Mouse (Mus musculus) spleen, adult 2 months (tissue): ENCODE results near the gene Grik2. TPM values are rescaled to one million over a fixed set of nuclear protein-coding genes. Genes with fewer than 3 reads are reported as not detected.

ENCODE experiments used
- DNase-seq, 2 experiments: peaks; one replicate each; pipeline versions ENCODE4 v3.0.0 to v3.0.0-alpha.2; 2012 to 2021; ENCODE audit warnings: low spot score in 2 of 2, low read depth in 1 of 2
- H3K27ac ChIP-seq: fragments of 200-500 bp; 2 replicates; pipeline ENCODE4 v1.5.1; 2012; ENCODE audit warnings: low read length, inconsistent platforms; ENCODE audit not compliant: insufficient read depth
- H3K27me3 ChIP-seq: fragments of 200-500 bp; 2 replicates; pipeline ENCODE4 v1.6.1; 2012; ENCODE audit warnings: mild to moderate bottlenecking, moderate library complexity, low read length, inconsistent platforms; ENCODE audit not compliant: control insufficient read depth, insufficient read depth
- H3K36me3 ChIP-seq: fragments of 200-500 bp; 2 replicates; pipeline ENCODE4 v1.6.1; 2012; ENCODE audit warnings: mild to moderate bottlenecking, low read length, inconsistent platforms; ENCODE audit not compliant: control insufficient read depth, insufficient read depth
- H3K4me1 ChIP-seq: fragments of 200-500 bp; 2 replicates; pipeline ENCODE4 v1.6.1; 2011; ENCODE audit warnings: inconsistent platforms; ENCODE audit not compliant: control insufficient read depth, insufficient read depth, insufficient read length
- H3K4me3 ChIP-seq: fragments of 200-500 bp; 2 replicates; pipeline ENCODE4 v1.5.1; 2011; ENCODE audit warnings: mild to moderate bottlenecking, inconsistent platforms; ENCODE audit not compliant: insufficient read depth, insufficient read length; ENCODE audit errors: extremely low read depth
- CTCF ChIP-seq: fragments of 200-500 bp; IDR thresholded peaks from 2 replicates; pipeline ENCODE4 v1.5.1; 2011; ENCODE audit warnings: mild to moderate bottlenecking, inconsistent platforms; ENCODE audit not compliant: insufficient read depth, insufficient read length, insufficient replicate concordance; ENCODE audit errors: extremely low read depth
- POLR2A ChIP-seq: fragments of 200-500 bp; IDR thresholded peaks from 2 replicates; pipeline ENCODE4 v1.6.1; 2011; ENCODE audit warnings: low read depth, low read length, inconsistent platforms
- WGBS: fragments of 180-500 bp; shearing (Covaris S2); methylation state at CpG from one replicate; pipeline ENCODE4 v1.1.7; 2018; 5-methylcytosine and 5-hydroxymethylcytosine counted together
- polyA plus RNA-seq: library from polyadenylated mRNA; depleted of rRNA; stranded (reverse); fragments of >200 nt; gene quantifications from 2 replicates; pipeline ENCODE4 v1.2.3, GENCODE M21; 2012

Gene Grik2
- polyA plus RNA-seq, 1 experiment = not detected

DNA sequence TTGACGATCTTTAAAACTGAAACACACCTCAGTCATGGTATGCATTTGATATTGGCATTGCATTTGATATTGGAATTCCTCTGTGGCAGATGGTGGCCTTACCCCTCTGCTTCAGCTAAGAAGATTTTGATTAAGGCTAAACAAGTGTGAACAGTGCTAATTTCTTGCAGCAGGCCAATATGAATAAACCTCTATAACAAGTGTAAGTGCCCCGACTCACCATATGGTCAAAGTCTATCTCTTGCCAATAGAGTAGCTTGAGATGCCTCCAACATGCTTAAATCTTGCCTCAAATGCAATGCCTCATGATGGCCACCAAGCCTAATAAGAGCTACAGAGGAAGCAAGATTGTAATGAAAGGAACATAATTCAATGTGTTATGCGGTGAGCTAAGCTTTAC lies 78.8 kb downstream of the Grik2 start:
- no peaks in the 10 kb centered on the region for H3K36me3 ChIP-seq

DNA sequence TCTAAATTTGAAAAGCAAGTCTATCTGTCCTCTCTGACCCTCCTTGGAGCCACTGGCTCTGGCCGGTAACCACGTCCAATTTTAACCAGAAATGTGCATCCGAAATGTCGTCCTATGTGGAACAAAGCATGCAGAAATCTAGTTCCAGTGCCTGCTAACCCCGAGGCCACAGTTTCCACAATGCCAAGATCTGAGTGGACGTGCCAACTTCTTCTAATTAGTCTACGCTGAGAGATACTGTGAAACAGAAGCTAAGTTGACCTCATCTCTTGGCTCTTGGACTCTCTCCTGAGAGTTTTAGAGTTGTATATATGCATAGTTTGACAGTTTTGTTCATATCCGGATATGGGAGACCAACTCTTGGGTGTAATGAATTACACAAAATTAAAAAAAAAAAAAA lies 84.1 kb downstream of the Grik2 start:
- no peaks in the 10 kb centered on the region for H3K36me3 ChIP-seq
- H3K27me3 ChIP-seq = no peaks in the 10 kb centered on the region
- H3K4me3 ChIP-seq = no peak overlapping the region
- no peak for TF ChIP-seq POLR2A
- TF ChIP-seq CTCF = no peak
- H3K4me1 ChIP-seq = no peaks in the 10 kb centered on the region
- DNase-seq = no peak
- H3K27ac ChIP-seq = no peak overlapping the region
- WGBS = 89% methylated on average over 8 of the region's 8 CpGs

More for the DNA sequence above, 78.8 kb downstream of the Grik2 start:
- Histone ChIP-seq H3K27ac (no peak overlapping the region), H3K4me3 (no peak overlapping the region), H3K27me3 (no peaks in the 10 kb centered on the region), H3K4me1 (no peaks in the 10 kb centered on the region)
- TF ChIP-seq CTCF (no peak), POLR2A (no peak)
- DNase-seq = no peak
- 92% methylated on average over 3 of the region's 3 CpGs for WGBS

DNA sequence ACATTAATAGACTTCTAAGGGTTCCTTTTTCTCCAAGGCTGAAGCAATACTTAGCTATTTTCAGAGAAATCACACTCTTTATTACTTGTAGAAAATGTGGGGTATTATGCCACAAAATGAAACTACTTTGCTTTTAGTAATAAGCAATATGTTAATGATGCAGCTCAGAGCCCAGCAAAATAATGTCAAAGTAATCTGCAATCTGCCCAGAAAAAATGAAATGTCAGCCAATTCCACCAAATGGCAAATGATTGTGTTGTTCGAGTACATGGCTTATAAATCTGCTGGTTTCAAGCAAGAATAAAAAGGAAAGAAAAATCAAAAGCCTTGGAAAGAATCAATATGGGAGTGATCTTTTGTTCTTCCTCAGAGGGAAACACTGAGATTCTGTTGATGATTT lies 136.2 kb downstream of the Grik2 start:
- TF ChIP-seq CTCF (no peak), POLR2A (no peak)
- no peak overlapping the region for H3K27ac ChIP-seq
- no peak overlapping the region for H3K4me3 ChIP-seq
- WGBS = 78% methylated on average over 1 of the region's 1 CpGs
- no peaks in the 10 kb centered on the region; the same call in 1 of the 2 replicates for H3K27me3 ChIP-seq
- no peaks in the 10 kb centered on the region for H3K4me1 ChIP-seq
- no peaks in the 10 kb centered on the region for H3K36me3 ChIP-seq
- no peak for DNase-seq

DNA sequence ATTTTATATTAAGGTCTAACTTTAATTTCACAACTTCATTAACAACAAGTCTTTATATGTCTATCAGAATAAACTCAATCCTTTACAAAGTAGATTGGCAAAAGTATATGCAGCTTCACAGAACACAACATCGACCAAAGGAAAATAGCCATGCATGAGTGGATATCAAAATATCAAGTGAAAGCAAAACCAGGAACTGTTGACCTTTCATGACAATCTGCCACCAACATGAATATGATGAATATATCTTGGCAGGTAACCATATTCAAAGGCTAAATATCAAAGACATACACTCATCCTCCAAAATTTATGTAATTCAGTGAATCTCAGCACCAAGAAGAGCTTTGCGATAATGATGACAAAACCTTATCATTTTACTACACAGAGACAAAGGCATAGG lies 141.4 kb downstream of the Grik2 start:
- no peaks in the 10 kb centered on the region for H3K36me3 ChIP-seq
- no peak overlapping the region for H3K27ac ChIP-seq
- 85% methylated on average over 2 of the region's 2 CpGs for WGBS
- H3K4me1 ChIP-seq = no peaks in the 10 kb centered on the region
- TF ChIP-seq POLR2A (no peak), CTCF (no peak)
- H3K27me3 ChIP-seq = no peaks in the 10 kb centered on the region; the same call in 1 of the 2 replicates
- no peak for DNase-seq
- no peak overlapping the region for H3K4me3 ChIP-seq

DNA sequence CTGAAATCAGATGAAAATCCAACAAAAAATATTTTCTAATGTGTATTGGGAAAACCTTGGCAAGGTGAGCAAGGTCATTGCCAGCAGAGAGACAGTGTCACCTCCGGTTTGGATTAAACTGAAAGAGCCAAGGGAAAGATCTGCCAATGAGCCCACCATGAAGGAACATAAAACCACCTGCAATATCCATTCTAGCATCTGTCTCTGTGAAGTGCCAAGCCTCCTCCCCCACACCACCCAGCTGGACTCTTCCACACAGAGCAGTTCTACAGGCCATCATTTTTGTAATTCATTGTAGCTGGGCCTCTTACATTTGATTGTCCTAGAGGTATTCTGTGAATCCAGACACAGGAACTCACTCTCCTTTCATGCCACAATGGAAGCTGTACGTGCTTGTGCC lies 148.7 kb downstream of the Grik2 start:
- TF ChIP-seq CTCF (no peak), POLR2A (no peak)
- no peaks in the 10 kb centered on the region for H3K27me3 ChIP-seq
- H3K27ac ChIP-seq = no peak overlapping the region
- no peak overlapping the region for H3K4me3 ChIP-seq
- no peak for DNase-seq
- H3K4me1 ChIP-seq = no peaks in the 10 kb centered on the region
- no peaks in the 10 kb centered on the region for H3K36me3 ChIP-seq
- 87% methylated on average over 2 of the region's 2 CpGs for WGBS

DNA sequence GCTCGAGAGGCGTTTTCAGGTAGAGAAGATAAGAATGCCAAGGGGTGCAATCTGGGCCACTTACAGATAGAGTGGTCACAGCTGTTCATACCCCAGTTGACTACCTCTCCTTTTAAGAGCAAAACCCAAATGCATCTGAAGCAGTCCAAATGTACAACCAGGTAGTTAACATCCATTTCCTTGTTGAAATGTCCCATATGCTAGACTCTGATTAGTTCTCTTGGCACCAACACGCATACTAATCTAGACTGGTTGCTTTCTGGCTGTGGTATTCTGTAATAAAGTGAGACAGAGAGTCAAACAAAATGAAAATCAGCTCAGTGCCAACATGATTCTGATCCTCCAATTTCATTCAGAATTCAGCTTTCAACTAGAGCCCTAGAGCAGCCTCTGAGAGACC lies 164.6 kb downstream of the Grik2 start:
- Histone ChIP-seq H3K27ac (no peak overlapping the region), H3K27me3 (no peaks in the 10 kb centered on the region), H3K4me3 (no peak overlapping the region), H3K36me3 (no peaks in the 10 kb centered on the region), H3K4me1 (no peaks in the 10 kb centered on the region)
- DNase-seq = no peak
- WGBS = 83% methylated on average over 3 of the region's 3 CpGs
- TF ChIP-seq CTCF (no peak), POLR2A (no peak)

DNA sequence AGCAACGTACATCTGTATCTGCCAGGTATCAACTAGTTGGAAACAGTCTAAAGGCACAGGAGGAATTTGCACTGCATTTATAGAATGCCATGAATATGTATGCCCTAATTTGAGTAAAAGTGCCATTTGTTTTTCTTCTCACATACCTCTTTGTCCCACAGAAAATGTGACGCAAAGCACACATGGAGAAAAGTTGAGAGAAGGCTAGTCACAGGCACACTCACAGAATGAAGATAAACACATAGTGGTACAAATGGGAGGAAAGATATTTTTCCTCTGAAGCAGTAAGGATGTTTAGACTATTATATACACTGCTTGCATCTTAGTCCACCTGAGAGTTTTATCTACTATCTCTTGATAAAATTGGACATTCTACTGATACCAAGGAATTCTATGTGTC lies 190.9 kb downstream of the Grik2 start:
- H3K27ac ChIP-seq = no peak overlapping the region
- DNase-seq = no peak
- TF ChIP-seq POLR2A (no peak), CTCF (no peak)
- no peaks in the 10 kb centered on the region for H3K4me1 ChIP-seq
- WGBS = 74% methylated on average over 2 of the region's 2 CpGs
- H3K36me3 ChIP-seq = no peaks in the 10 kb centered on the region
- H3K4me3 ChIP-seq = no peak overlapping the region
- no peaks in the 10 kb centered on the region for H3K27me3 ChIP-seq
